Mouse (Mus musculus): ENCODE results near the gene Zbtb45.
A peak's percentile ranks its signal among the peaks of the same experiment; 100 is the strongest.

The Zbtb45 gene

DNA sequence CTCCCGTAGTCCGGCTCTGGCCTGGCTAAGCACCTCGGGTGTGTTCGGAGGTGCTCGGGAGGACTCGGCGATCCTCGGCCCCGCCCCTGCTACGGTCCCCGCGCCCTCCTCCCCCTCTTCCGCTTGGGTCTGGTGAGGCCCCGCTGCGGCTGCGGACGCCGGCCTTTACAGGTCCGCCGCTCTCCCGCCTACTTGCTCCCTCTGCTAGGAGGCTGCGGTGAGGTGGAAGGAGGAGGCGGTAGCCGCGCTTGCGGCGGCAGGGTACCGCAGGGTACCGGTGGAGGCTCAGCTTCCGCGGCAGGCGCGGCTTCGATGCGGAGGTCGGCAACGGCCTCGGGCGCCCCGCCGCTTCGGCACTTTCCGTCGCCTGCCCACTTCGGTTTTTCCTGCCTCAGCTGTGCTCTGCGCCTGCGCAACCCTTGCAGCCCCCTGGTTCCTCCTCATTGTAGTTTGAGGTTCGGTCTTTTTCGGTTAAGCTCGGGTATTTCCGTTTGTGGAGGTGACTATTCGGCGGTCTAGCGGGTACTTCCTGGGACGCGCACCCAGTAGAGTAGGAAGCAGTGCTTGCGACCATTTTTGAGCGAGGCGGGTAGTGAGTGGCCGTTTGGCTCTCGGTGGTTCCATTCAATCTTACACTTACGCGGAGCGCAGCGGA is 28.2 kb upstream of the Zbtb45 start, which contains the start of gene Ube2m:
Gene Ube2m (minus strand): TSS at position 375 of the 655 bp plus-strand sequence.
- Histone ChIP-seq H3K4me3 (replicated peaks; ENCODE audit: low read length) (peak within 1 kb of the TSS; percentile 89), H3K36me3 (ENCODE audit: insufficient read depth, low read length) (peaks cover 48% of the 10 kb centered on the region), H3K9me3 (ENCODE audit: low read length) (no peaks in the 10 kb centered on the region), H3K27me3 (ENCODE audit: insufficient read depth, low read length) (peaks cover 4% of the 10 kb centered on the region; the same call in 1 of the 2 replicates), H3K4me1 (replicated peaks; ENCODE audit: low read depth, low read length) (peaks cover 79% of the 10 kb centered on the region)
- no peak for TF ChIP-seq NANOG (IDR thresholded peaks at IDR 0.05; ENCODE audit: borderline replicate concordance, low read length)
- no peak for TF ChIP-seq POU5F1 (IDR thresholded peaks at IDR 0.05; ENCODE audit: borderline replicate concordance, low read length)
- TF ChIP-seq CTCF (conservative IDR thresholded peaks at IDR 0.05; ENCODE audit: low read length) = no peak

DNA sequence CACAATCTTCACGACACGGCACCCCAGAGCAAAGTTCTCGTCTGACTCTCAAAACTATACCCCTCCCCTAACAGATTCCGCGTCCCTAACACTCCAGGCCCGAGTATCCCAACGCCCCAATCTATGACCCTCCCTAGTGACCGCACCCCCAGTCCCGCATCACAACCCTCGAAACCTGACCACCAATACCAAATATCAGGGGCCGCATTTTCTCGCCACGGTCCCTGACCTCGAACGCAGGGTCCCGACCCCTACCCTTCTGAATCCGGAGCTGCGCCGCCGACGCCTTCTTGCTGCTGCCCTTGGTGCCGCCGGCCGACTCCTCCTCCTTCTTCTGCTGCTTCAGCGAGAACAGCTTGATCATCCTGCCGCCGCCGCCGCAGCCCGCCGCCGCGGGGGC is 27.5 kb upstream of the Zbtb45 start:
- Histone ChIP-seq H3K9me3 (ENCODE audit: low read length) (no peaks in the 10 kb centered on the region), H3K27me3 (ENCODE audit: insufficient read depth, low read length) (no peaks in the 10 kb centered on the region), H3K36me3 (ENCODE audit: insufficient read depth, low read length) (peaks cover 55% of the 10 kb centered on the region), H3K4me3 (replicated peaks; ENCODE audit: low read length) (peak overlapping the region; percentile 89), H3K4me1 (replicated peaks; ENCODE audit: low read depth, low read length) (peaks cover 79% of the 10 kb centered on the region)
- TF ChIP-seq POU5F1 (IDR thresholded peaks at IDR 0.05; ENCODE audit: borderline replicate concordance, low read length) (no peak), NANOG (IDR thresholded peaks at IDR 0.05; ENCODE audit: borderline replicate concordance, low read length) (no peak), CTCF (conservative IDR thresholded peaks at IDR 0.05; ENCODE audit: low read length) (no peak)

DNA sequence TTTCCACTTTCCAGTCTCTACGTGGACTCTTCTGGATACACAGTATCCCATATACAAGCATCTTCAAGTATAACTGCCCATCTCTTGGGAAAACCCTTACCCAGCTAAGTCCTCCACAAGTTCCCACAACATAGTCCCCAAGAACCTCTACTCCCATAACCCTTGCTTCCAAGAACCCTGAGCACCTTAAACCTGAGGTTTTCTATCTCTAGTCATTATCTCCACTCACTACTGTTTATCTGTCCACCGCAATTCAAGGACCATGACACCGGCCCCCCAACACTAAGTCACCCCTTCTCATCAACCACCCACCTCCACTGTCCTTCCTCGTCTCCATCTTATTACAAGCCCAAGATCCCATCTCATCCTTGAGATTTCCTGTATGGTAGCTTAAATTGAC is 27.0 kb upstream of the Zbtb45 start:
- TF ChIP-seq CTCF (conservative IDR thresholded peaks at IDR 0.05; ENCODE audit: low read length) = no peak
- TF ChIP-seq NANOG (IDR thresholded peaks at IDR 0.05; ENCODE audit: borderline replicate concordance, low read length) = no peak
- TF ChIP-seq POU5F1 (IDR thresholded peaks at IDR 0.05; ENCODE audit: borderline replicate concordance, low read length) = no peak
- no peaks in the 10 kb centered on the region for H3K9me3 ChIP-seq (ENCODE audit: low read length)
- no peaks in the 10 kb centered on the region for H3K27me3 ChIP-seq (ENCODE audit: insufficient read depth, low read length)
- H3K4me1 ChIP-seq (replicated peaks; ENCODE audit: low read depth, low read length) = peaks cover 79% of the 10 kb centered on the region
- H3K4me3 ChIP-seq (replicated peaks; ENCODE audit: low read length) = peak overlapping the region; percentile 89
- H3K36me3 ChIP-seq (ENCODE audit: insufficient read depth, low read length) = peaks cover 61% of the 10 kb centered on the region

DNA sequence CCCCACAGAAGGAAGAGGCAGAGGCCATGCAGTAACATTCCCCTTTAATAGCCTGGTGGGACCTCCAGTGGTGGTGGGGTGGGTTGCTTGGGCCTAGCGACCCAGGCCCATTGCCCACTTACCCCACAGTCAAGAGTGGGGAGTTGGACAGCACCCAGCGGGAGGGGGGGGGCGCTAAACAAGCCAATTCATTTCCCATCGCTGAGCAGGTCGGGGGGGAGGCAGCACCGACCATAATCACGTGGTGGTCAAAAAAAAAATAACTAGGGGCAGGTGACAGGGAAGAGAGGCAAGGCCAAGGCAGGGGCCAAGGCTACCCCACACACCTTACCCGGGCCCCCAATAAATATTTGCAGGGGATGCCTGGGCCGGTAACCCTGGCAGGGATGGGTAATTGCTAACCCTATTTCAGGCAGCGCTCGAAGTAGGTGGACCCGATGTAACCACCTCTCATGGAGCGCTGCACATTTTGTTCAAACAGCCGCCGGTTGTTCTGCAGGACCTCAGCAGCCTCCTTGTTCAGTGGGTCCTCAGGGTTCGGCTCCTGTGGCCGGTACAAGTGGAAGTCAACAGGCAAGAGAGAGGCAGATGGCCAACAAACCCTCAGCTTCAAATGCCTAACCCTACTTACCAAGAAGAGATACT is 25.5 kb upstream of the Zbtb45 start:
- H3K9me3 ChIP-seq (ENCODE audit: low read length) = no peaks in the 10 kb centered on the region
- no peak for TF ChIP-seq NANOG (IDR thresholded peaks at IDR 0.05; ENCODE audit: borderline replicate concordance, low read length)
- peak overlapping the region; percentile 89 for H3K4me3 ChIP-seq (replicated peaks; ENCODE audit: low read length)
- no peaks in the 10 kb centered on the region for H3K27me3 ChIP-seq (ENCODE audit: insufficient read depth, low read length)
- peaks cover 63% of the 10 kb centered on the region for H3K36me3 ChIP-seq (ENCODE audit: insufficient read depth, low read length)
- H3K4me1 ChIP-seq (replicated peaks; ENCODE audit: low read depth, low read length) = peaks cover 78% of the 10 kb centered on the region

DNA sequence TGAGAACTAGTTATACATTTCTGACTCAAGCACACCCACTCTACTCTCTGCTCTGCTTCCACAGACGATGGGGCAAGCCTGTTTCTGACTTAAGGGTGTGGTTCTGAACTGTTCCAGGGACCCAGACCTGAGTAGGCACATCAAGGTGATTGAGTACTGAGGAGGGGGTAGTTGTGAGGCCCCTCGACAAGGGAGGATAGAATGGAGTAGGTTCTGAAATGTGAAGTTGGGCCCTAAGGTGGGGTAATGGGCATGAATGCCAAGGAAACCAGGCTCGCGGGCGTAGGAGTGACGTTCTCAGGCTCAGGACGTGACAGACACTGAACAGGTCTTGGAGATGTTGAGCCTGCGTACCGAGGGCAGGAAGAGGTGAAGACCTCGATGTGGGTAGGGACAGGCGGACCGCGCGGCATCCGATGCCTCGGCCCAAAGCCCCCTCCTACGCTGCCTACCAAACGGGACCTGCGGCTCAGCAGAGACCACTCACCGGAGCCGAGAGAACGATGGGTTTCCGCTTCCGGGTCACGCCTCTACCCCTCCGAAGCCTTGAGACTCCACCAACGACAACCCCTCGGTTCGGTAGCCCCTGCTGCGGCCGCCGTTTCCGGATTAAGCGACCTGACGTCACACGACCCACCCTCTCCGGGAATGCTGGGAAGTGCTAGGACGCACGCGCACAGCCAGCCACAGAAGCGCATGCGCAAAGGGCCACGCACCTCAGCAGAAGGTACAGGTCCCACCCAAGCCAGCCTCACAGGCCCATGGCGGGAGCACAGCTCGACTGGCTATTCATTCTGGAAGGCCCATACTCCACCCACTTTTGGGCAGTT is 24.5 kb upstream of the Zbtb45 start, which contains the start of gene Chmp2a:
Gene Chmp2a (minus strand): TSS at position 660 of the 830 bp plus-strand sequence.
- Histone ChIP-seq H3K4me3 (replicated peaks; ENCODE audit: low read length) (peak within 1 kb of the TSS; percentile 89), H3K27me3 (ENCODE audit: insufficient read depth, low read length) (no peaks in the 10 kb centered on the region), H3K36me3 (ENCODE audit: insufficient read depth, low read length) (peaks cover 70% of the 10 kb centered on the region), H3K9me3 (ENCODE audit: low read length) (no peaks in the 10 kb centered on the region), H3K4me1 (replicated peaks; ENCODE audit: low read depth, low read length) (peaks cover 78% of the 10 kb centered on the region)
- TF ChIP-seq CTCF (conservative IDR thresholded peaks at IDR 0.05; ENCODE audit: low read length) (no peak), POU5F1 (IDR thresholded peaks at IDR 0.05; ENCODE audit: borderline replicate concordance, low read length) (no peak)

DNA sequence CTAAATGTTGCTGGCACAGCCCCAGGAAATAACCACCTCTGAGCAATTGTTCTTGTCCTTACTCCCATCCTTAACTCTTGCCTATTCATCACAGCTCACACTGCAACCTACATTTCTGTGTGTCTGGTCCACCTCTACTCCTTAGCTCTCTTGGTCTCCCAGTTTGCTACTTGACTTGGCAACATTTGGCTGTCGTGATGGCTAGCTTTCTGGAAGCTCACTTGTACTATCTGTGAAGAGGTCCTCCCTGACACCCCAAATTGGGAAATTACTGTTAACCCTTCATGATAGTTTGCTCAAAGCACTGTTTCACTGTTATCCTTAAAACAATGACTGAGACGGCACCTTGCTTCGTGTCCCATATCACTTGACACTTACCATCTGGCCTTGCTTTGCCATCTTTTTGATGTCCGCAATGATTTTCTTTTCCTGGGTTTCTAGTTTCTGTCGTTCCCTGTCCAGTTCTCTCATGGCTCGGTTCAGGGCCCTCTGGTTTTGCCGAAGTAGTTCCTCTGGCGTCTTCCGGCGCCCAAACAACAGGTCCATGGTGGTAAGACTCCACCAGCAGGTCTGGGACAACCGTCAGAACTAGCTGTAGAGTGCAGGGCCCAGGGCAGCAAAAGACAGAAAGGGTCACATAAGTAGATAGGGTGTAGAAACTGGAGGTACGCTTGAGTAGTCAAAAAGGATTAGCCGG is 23.8 kb upstream of the Zbtb45 start:
- TF ChIP-seq NANOG (IDR thresholded peaks at IDR 0.05; ENCODE audit: borderline replicate concordance, low read length) (no peak), POU5F1 (IDR thresholded peaks at IDR 0.05; ENCODE audit: borderline replicate concordance, low read length) (no peak), CTCF (conservative IDR thresholded peaks at IDR 0.05; ENCODE audit: low read length) (no peak)
- no peaks in the 10 kb centered on the region for H3K27me3 ChIP-seq (ENCODE audit: insufficient read depth, low read length)
- H3K36me3 ChIP-seq (ENCODE audit: insufficient read depth, low read length) = peaks cover 78% of the 10 kb centered on the region
- H3K4me3 ChIP-seq (replicated peaks; ENCODE audit: low read length) = peak overlapping the region; percentile 89
- H3K4me1 ChIP-seq (replicated peaks; ENCODE audit: low read depth, low read length) = peaks cover 78% of the 10 kb centered on the region
- no peaks in the 10 kb centered on the region for H3K9me3 ChIP-seq (ENCODE audit: low read length)

DNA sequence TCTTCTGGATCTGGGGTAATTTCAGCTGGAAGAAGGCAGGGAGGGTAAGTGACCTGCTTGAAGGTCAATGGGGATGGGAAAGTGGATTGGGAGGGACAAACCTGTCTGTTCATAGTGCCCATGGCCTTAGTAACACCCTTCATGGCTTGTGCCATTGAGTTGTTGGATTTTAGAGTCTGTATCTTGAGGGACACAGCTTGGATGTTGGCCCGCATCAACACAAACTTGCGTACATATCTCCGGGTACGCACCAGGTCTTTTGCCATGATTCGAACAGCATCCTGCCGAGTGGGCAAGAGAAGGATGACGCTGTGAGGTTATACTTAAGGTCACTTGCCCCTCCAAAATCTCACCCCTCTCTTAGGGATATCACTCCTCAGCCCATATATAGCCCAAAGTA is 22.7 kb upstream of the Zbtb45 start:
- TF ChIP-seq NANOG (IDR thresholded peaks at IDR 0.05; ENCODE audit: borderline replicate concordance, low read length) = no peak
- H3K4me3 ChIP-seq (replicated peaks; ENCODE audit: low read length) = peak overlapping the region; percentile 89
- peaks cover 89% of the 10 kb centered on the region for H3K4me1 ChIP-seq (replicated peaks; ENCODE audit: low read depth, low read length)
- H3K36me3 ChIP-seq (ENCODE audit: insufficient read depth, low read length) = peaks cover 88% of the 10 kb centered on the region
- no peaks in the 10 kb centered on the region for H3K27me3 ChIP-seq (ENCODE audit: insufficient read depth, low read length)
- no peaks in the 10 kb centered on the region for H3K9me3 ChIP-seq (ENCODE audit: low read length)

DNA sequence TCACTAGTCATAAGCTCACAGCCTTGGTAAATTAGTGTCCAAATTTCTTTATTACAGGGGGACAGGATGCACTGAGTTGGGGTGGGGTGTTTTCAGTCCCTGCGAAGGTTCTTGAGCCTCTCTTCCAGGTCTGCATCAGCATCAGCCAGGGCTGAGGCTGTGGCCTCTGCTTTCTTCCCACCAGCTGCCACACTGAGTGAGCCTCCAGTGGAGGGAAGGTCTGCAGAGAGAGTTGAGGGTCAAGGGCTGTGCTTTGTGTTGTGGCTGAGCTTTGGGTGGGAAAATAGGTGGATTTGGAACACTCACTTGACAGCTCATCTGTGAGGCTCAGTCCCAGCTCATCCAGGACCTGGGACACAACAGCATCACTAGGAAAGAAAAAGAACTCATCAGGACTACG is 22.1 kb upstream of the Zbtb45 start:
- Histone ChIP-seq H3K9me3 (ENCODE audit: low read length) (no peaks in the 10 kb centered on the region), H3K4me3 (replicated peaks; ENCODE audit: low read length) (peak overlapping the region; percentile 89; the same call in 1 of the 2 replicates), H3K27me3 (ENCODE audit: insufficient read depth, low read length) (no peaks in the 10 kb centered on the region), H3K4me1 (replicated peaks; ENCODE audit: low read depth, low read length) (peaks cover 93% of the 10 kb centered on the region), H3K36me3 (ENCODE audit: insufficient read depth, low read length) (peaks cover 93% of the 10 kb centered on the region)
- TF ChIP-seq CTCF (conservative IDR thresholded peaks at IDR 0.05; ENCODE audit: low read length) (no peak), POU5F1 (IDR thresholded peaks at IDR 0.05; ENCODE audit: borderline replicate concordance, low read length) (no peak), NANOG (IDR thresholded peaks at IDR 0.05; ENCODE audit: borderline replicate concordance, low read length) (no peak)

Data from E14TG2a.4 (cell line).